Mouse (Mus musculus) testis, adult 2 months (tissue): ENCODE results near the gene Ttc3.

Source experiments
- CTCF ChIP-seq: fragments of 200-500 bp; IDR thresholded peaks from 2 replicates; pipeline ENCODE4 v1.5.1; 2012; ENCODE audit warnings: low read depth, mild to moderate bottlenecking, inconsistent platforms, low read length, moderate library complexity; ENCODE audit not compliant: control insufficient read depth, insufficient read depth, insufficient replicate concordance
- POLR2A ChIP-seq: fragments of 200-500 bp; IDR thresholded peaks from 2 replicates; pipeline ENCODE4 v1.6.1; 2012; ENCODE audit warnings: low read depth, mild to moderate bottlenecking, inconsistent platforms, low read length, moderate library complexity; ENCODE audit not compliant: control insufficient read depth

DNA sequence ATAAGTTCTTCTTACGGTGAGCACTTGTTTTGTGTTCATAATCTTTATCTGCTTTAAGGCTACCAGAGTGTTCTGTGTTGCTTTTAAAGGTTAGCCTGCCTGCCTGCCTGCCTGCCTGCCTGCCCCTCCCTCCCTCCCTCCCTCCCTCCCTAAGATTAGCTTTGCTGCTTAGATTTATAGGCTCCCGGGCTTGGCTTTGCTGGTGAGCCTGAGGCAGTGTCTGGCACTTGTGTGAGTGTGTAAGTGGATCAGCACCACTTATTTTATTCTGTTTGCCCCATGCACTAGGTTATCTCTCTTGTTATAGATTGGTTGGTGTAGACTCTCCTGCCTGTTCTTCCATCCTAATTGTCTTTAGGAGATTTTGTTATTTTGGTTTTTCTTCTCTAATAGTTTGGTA lies 31.2 kb downstream of the Ttc3 start:
- TF ChIP-seq CTCF (no peak), POLR2A (no peak)
